Mouse (Mus musculus) C2C12 (cell line): ENCODE results near the gene Aqp5. TPM values are rescaled to one million over a fixed set of nuclear protein-coding genes. Genes with fewer than 3 reads are reported as not detected.

Experiments
- H3K27me3 ChIP-seq: one replicate; pipeline ENCODE4 v1.6.1; 2011; ENCODE audit not compliant: control insufficient read depth, insufficient read depth, insufficient read length
- H3K36me3 ChIP-seq: one replicate; pipeline ENCODE4 v1.6.1; 2011; ENCODE audit not compliant: control insufficient read depth, insufficient read depth
- H3K4me3 ChIP-seq: one replicate; pipeline ENCODE4 v1.5.1; 2011; ENCODE audit warnings: mild to moderate bottlenecking, control low read depth; ENCODE audit not compliant: poor library complexity, insufficient read depth, severe bottlenecking
- H3K79me2 ChIP-seq: one replicate; pipeline ENCODE4 v1.6.1; 2011; ENCODE audit not compliant: control insufficient read depth, insufficient read depth
- H3K79me3 ChIP-seq: one replicate; pipeline ENCODE4 v1.6.1; 2011; ENCODE audit warnings: low read depth, control low read depth
- H3ac ChIP-seq: one replicate; pipeline ENCODE3; 2011; ENCODE audit warnings: low read depth; ENCODE audit not compliant: control insufficient read depth, insufficient read length
- CEBPB ChIP-seq: IDR thresholded peaks from one replicate; pipeline ENCODE4 v1.6.1; 2011; ENCODE audit warnings: low read depth, mild to moderate bottlenecking, control low read depth, moderate library complexity
- CTCF ChIP-seq: IDR thresholded peaks from one replicate; pipeline ENCODE4 v1.5.1; 2011; ENCODE audit not compliant: control insufficient read depth, insufficient read depth, insufficient read length
- FOSL1 ChIP-seq: IDR thresholded peaks from one replicate; pipeline ENCODE4 v1.8.0; 2011; ENCODE audit warnings: mild to moderate bottlenecking, low read length; ENCODE audit not compliant: poor library complexity, insufficient read depth, severe bottlenecking
- MAX ChIP-seq: IDR thresholded peaks from one replicate; pipeline ENCODE4 v1.6.1; 2011; ENCODE audit warnings: mild to moderate bottlenecking, control low read depth
- MYOD1 ChIP-seq: IDR thresholded peaks from one replicate; pipeline ENCODE4 v1.6.1; 2011; ENCODE audit warnings: low read depth; ENCODE audit not compliant: control insufficient read depth, insufficient read length
- MYOG ChIP-seq: IDR thresholded peaks from one replicate; pipeline ENCODE4 v1.6.1; 2011; ENCODE audit not compliant: control insufficient read depth, insufficient read length; ENCODE audit errors: extremely low read depth
- USF1 ChIP-seq: IDR thresholded peaks from one replicate; pipeline ENCODE4 v1.6.1; 2011; ENCODE audit warnings: low read depth, mild to moderate bottlenecking, control low read depth, moderate library complexity
- polyA plus RNA-seq: library from polyadenylated mRNA; unstranded; fragments of >200 nt; fragmentation: generic; extraction: Trizol; gene quantifications from one replicate; pipeline ENCODE4 v1.2.1, GENCODE M21; 2012; ENCODE audit warnings: missing spikeins

The Aqp5 gene
- polyA plus RNA-seq, 1 experiment, result 395 TPM

DNA sequence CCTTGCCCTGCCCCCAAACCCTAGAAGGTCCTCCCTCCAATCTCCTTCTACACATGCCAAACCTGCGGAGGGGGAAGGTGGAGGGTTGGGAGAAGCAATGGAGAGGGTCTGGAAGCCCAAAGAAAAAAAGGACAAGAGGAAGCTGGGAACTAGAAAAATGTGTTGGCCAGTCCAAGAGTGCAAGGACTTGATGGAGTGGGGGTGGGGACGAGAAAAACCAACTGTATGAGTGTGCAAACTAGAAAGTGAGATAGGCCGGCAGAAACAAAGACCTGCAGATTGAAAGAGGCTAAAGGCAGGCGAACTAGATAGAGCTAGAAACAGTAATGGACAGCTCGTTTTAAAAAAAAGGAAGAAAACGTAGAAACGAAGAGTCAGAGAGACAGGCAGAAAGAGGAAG is 878 bp upstream of the Aqp5 start:
- H3K79me2 ChIP-seq, result peaks cover 57% of the 10 kb centered on the region
- no peak overlapping the region for H3ac ChIP-seq
- H3K36me3 ChIP-seq, result peaks cover 25% of the 10 kb centered on the region
- H3K79me3 ChIP-seq, result peaks cover 39% of the 10 kb centered on the region
- no peaks in the 10 kb centered on the region for H3K27me3 ChIP-seq
- H3K4me3 ChIP-seq, result peak overlapping the region; percentile 59
- TF ChIP-seq CEBPB (no peak), FOSL1 (no peak), MYOD1 (no peak), MAX (no peak), CTCF (no peak), USF1 (no peak), MYOG (no peak)

- peaks cover 67% of the 10 kb centered on the region for H3K79me2 ChIP-seq
- H3K4me3 ChIP-seq, result peak overlapping the region; percentile 59
- H3K27me3 ChIP-seq, result no peaks in the 10 kb centered on the region
- H3K79me3 ChIP-seq, result peaks cover 39% of the 10 kb centered on the region
- H3K36me3 ChIP-seq, result peaks cover 37% of the 10 kb centered on the region
- H3ac ChIP-seq, result no peak overlapping the region
- TF ChIP-seq MAX, result no peak
- TF ChIP-seq CTCF, result no peak
- TF ChIP-seq FOSL1, result no peak
- TF ChIP-seq USF1, result no peak
- TF ChIP-seq MYOD1, result no peak
- no peak for TF ChIP-seq CEBPB
- TF ChIP-seq MYOG, result no peak
These were observed 1.6 kb downstream of the Aqp5 start for GRCm38 (mm10) chr15:99592177-99592576.

DNA sequence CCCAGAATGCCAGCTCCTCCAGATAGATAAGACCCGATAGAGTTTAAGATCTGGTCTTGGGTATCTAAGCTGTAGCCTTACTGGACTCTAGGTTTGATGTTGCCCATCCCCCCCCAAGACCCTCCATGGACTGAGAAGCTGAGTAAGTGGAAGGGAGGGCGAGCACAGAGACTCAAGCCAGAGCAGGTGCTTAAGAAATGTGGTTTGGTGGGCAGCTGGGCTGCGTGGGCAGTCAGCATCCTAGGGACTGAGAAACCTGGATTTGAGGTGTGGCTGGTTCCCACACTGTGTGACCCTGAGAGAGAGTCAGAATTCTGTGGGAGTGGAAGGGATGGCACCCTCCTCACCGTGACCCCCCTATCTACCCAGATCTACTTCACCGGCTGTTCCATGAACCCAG is 2.3 kb downstream of the Aqp5 start:
- H3K36me3 ChIP-seq, result peaks cover 37% of the 10 kb centered on the region
- no peak overlapping the region for H3ac ChIP-seq
- peaks cover 39% of the 10 kb centered on the region for H3K79me3 ChIP-seq
- H3K79me2 ChIP-seq, result peaks cover 67% of the 10 kb centered on the region
- TF ChIP-seq MAX (no peak), FOSL1 (no peak), CEBPB (no peak), USF1 (no peak), CTCF (no peak), MYOG (no peak), MYOD1 (no peak)
- H3K27me3 ChIP-seq, result no peaks in the 10 kb centered on the region
- peak overlapping the region; percentile 59 for H3K4me3 ChIP-seq

GRCm38 (mm10) chr15:99594951-99595350 is 4.4 kb downstream of the Aqp5 start:
- peaks cover 56% of the 10 kb centered on the region for H3K79me2 ChIP-seq
- peak overlapping the region; percentile 59 for H3K4me3 ChIP-seq
- H3K36me3 ChIP-seq, result peaks cover 37% of the 10 kb centered on the region
- H3ac ChIP-seq, result no peak overlapping the region
- peaks cover 4% of the 10 kb centered on the region for H3K27me3 ChIP-seq
- peaks cover 38% of the 10 kb centered on the region for H3K79me3 ChIP-seq
- no peak for TF ChIP-seq MYOD1
- TF ChIP-seq MAX, result peak; percentile 33
- no peak for TF ChIP-seq USF1

GRCm38 (mm10) chr15:99596056-99596687 is 5.6 kb downstream of the Aqp5 start:
- H3ac ChIP-seq, result no peak overlapping the region
- peaks cover 10% of the 10 kb centered on the region for H3K27me3 ChIP-seq
- H3K79me2 ChIP-seq, result peaks cover 45% of the 10 kb centered on the region
- H3K79me3 ChIP-seq, result peaks cover 33% of the 10 kb centered on the region
- TF ChIP-seq MYOD1, result no peak
- TF ChIP-seq CTCF, result peak; percentile 98
- no peak for TF ChIP-seq FOSL1
- TF ChIP-seq CEBPB, result no peak
- H3K4me3 ChIP-seq, result no peak overlapping the region
- peaks cover 37% of the 10 kb centered on the region for H3K36me3 ChIP-seq

DNA sequence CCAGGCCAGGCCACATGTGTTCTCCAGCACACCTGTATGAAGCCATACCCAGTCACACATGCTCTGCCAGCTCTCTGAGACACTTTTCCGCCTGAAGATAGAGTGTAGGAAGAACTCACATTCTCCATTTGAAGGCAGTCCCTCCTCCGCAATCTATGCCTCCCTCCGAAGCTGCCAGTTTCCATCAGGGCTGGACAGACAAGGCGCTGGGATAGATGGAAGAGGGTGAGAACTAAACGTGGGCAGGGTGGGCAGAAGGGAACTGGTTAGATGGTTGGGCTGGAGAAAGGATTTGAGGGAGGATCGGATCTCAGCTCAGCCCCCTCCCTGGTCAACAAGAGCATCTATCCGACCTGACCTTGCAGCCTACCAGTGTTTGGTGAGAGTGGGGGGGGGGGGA is 6.3 kb downstream of the Aqp5 start:
- Histone ChIP-seq H3K27me3 (peaks cover 10% of the 10 kb centered on the region), H3K4me3 (no peak overlapping the region), H3K79me2 (peaks cover 39% of the 10 kb centered on the region), H3K36me3 (peaks cover 37% of the 10 kb centered on the region), H3K79me3 (peaks cover 27% of the 10 kb centered on the region), H3ac (no peak overlapping the region)
- TF ChIP-seq FOSL1, result no peak
